Mouse (Mus musculus) myocyte (in vitro differentiated cells): ENCODE measurements at regions not wholly inside any gene's neighbourhood (a gene's known extent, or its start where the extent isn't known, plus 50 kb on each side); places are given as distances from the start of the nearest gene placed in this dataset.
"Not testable (repeated sequence)": the region's sequence is repeated elsewhere in the genome, so short reads cannot be mapped to it uniquely, and the experiment has no call there.

ENCODE experiments used
- H3K27me3 ChIP-seq: one replicate; pipeline ENCODE4 v1.6.1; 2011; ENCODE audit not compliant: control insufficient read depth, insufficient read depth, insufficient read length
- H3K36me3 ChIP-seq: one replicate; pipeline ENCODE4 v1.6.1; 2011; ENCODE audit not compliant: control insufficient read depth, insufficient read depth
- H3K4me2 ChIP-seq: one replicate; pipeline ENCODE4 v1.6.1; 2011; ENCODE audit warnings: low read depth, control low read depth
- H3K4me3 ChIP-seq: one replicate; pipeline ENCODE4 v1.5.1; 2011; ENCODE audit warnings: mild to moderate bottlenecking, control low read depth, moderate library complexity
- H3K79me2 ChIP-seq: one replicate; pipeline ENCODE4 v1.6.1; 2011; ENCODE audit not compliant: control insufficient read depth, insufficient read depth
- H3ac ChIP-seq: one replicate; pipeline ENCODE4 v1.6.1; 2011; ENCODE audit not compliant: control insufficient read depth, insufficient read length
- CEBPB ChIP-seq: IDR thresholded peaks from 2 replicates; pipeline ENCODE4 v1.6.1; 2011; ENCODE audit warnings: mild to moderate bottlenecking, moderate library complexity; ENCODE audit not compliant: poor library complexity, insufficient read depth, severe bottlenecking
- E2F4 ChIP-seq: IDR thresholded peaks from one replicate; pipeline ENCODE4 v1.6.1; 2011; ENCODE audit warnings: mild to moderate bottlenecking, control low read depth, moderate library complexity; ENCODE audit not compliant: insufficient read depth
- MAX ChIP-seq: IDR thresholded peaks from one replicate; pipeline ENCODE4 v1.6.1; 2011; ENCODE audit warnings: low read depth, mild to moderate bottlenecking, control low read depth
- MYOD1 ChIP-seq, 3 experiments: IDR thresholded peaks; one replicate each; pipeline ENCODE4 v1.6.1; 2011; ENCODE audit warnings: control low read depth in 2 of 3, low read depth in 2 of 3, mild to moderate bottlenecking in 2 of 3, moderate library complexity in 1 of 3; ENCODE audit not compliant: insufficient read length in 2 of 3, control insufficient read depth in 1 of 3
- MYOG ChIP-seq, 3 experiments: IDR thresholded peaks; one replicate each; pipeline ENCODE4 v1.6.1; 2011; ENCODE audit warnings: control low read depth in 2 of 3, low read depth in 2 of 3, mild to moderate bottlenecking in 2 of 3; ENCODE audit not compliant: insufficient read length in 2 of 3, control insufficient read depth in 1 of 3, insufficient read depth in 1 of 3
- POLR2A ChIP-seq: IDR thresholded peaks from one replicate; pipeline ENCODE4 v1.6.1; 2011; ENCODE audit warnings: low read depth, mild to moderate bottlenecking, control low read depth, moderate library complexity; ENCODE audit not compliant: insufficient read length
- POLR2AphosphoS2 ChIP-seq: IDR thresholded peaks from one replicate; pipeline ENCODE4 v1.6.1; 2011; ENCODE audit warnings: low read depth, control low read depth; ENCODE audit not compliant: insufficient read length
- REST ChIP-seq: IDR thresholded peaks from one replicate; pipeline ENCODE4 v1.6.1; 2011; ENCODE audit warnings: mild to moderate bottlenecking, control low read depth, moderate library complexity; ENCODE audit not compliant: insufficient read depth, insufficient read length
- SRF ChIP-seq: IDR thresholded peaks from one replicate; pipeline ENCODE4 v1.6.1; 2011; ENCODE audit warnings: low read depth; ENCODE audit not compliant: control insufficient read depth, insufficient read length
- TCF12 ChIP-seq: IDR thresholded peaks from one replicate; pipeline ENCODE4 v1.6.1; 2011; ENCODE audit warnings: mild to moderate bottlenecking, control low read depth; ENCODE audit not compliant: poor library complexity, insufficient read depth, severe bottlenecking
- TCF3 ChIP-seq: IDR thresholded peaks from one replicate; pipeline ENCODE4 v1.6.1; 2011; ENCODE audit warnings: low read depth, control low read depth; ENCODE audit not compliant: insufficient read length
- USF1 ChIP-seq: IDR thresholded peaks from one replicate; pipeline ENCODE4 v1.6.1; 2011; ENCODE audit warnings: low read depth, mild to moderate bottlenecking, control low read depth, moderate library complexity

DNA sequence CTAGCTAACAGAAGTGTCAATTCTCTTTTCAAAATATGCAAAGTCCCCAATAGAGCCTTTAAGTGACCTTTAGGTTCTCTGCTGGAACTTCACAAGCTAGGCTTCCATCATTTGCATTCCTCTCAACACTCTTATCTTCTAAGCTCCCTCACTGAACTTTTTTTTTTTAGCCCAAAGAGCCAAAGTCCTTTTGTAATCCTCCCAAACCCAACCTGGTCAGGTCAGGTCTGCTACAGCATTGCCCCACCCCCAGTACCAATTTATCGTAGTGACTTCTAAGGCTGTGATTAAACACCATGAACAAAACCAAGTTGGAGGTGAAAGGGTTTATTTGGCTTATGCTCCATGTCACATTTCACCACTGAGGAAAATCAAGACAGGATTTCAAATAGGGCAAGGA is 79.7 kb upstream of the Arhgap42 start:
- no peak overlapping the region for H3K4me3 ChIP-seq
- H3K79me2 ChIP-seq, result no peaks in the 10 kb centered on the region
- no peaks in the 10 kb centered on the region for H3K36me3 ChIP-seq
- no peak overlapping the region for H3K4me2 ChIP-seq
- H3K27me3 ChIP-seq, result no peaks in the 10 kb centered on the region
- TF ChIP-seq TCF12, result no peak
- TF ChIP-seq MAX, result no peak
- no peak for TF ChIP-seq E2F4
- no peak for TF ChIP-seq MYOG (IDR thresholded peaks at IDR 0.05; ENCODE audit: control insufficient read depth in 1 of 3, insufficient read depth in 1 of 3, insufficient read length in 2 of 3, low read depth in 2 of 3)
- TF ChIP-seq MYOD1 (IDR thresholded peaks at IDR 0.05; ENCODE audit: control insufficient read depth in 1 of 3, insufficient read length in 2 of 3, low read depth in 2 of 3), result no peak
- TF ChIP-seq SRF, result no peak
- no peak for TF ChIP-seq POLR2AphosphoS2
- no peak for TF ChIP-seq REST
- TF ChIP-seq POLR2A, result no peak
- no peak for TF ChIP-seq TCF3
- TF ChIP-seq USF1, result no peak
- TF ChIP-seq CEBPB, result no peak
- H3ac ChIP-seq, result no peak overlapping the region

GRCm38 (mm10) chr9:9316021-9316420 is 77.1 kb upstream of the Arhgap42 start:
- Histone ChIP-seq H3K27me3 (no peaks in the 10 kb centered on the region), H3K36me3 (no peaks in the 10 kb centered on the region), H3K79me2 (no peaks in the 10 kb centered on the region), H3ac (no peak overlapping the region), H3K4me2 (no peak overlapping the region), H3K4me3 (no peak overlapping the region)
- TF ChIP-seq POLR2A (no peak), USF1 (no peak), MYOD1 (IDR thresholded peaks at IDR 0.05; ENCODE audit: control insufficient read depth in 1 of 3, insufficient read length in 2 of 3, low read depth in 2 of 3) (no peak), MAX (no peak), TCF12 (no peak), REST (no peak), E2F4 (no peak), CEBPB (no peak), POLR2AphosphoS2 (no peak), TCF3 (no peak), SRF (no peak), MYOG (IDR thresholded peaks at IDR 0.05; ENCODE audit: control insufficient read depth in 1 of 3, insufficient read depth in 1 of 3, insufficient read length in 2 of 3, low read depth in 2 of 3) (no peak)

GRCm38 (mm10) chr9:9312274-9312673 is 73.4 kb upstream of the Arhgap42 start:
- no peaks in the 10 kb centered on the region for H3K79me2 ChIP-seq
- no peak overlapping the region for H3K4me2 ChIP-seq
- TF ChIP-seq MYOG (IDR thresholded peaks at IDR 0.05; ENCODE audit: control insufficient read depth in 1 of 3, insufficient read depth in 1 of 3, insufficient read length in 2 of 3, low read depth in 2 of 3) (no peak), MYOD1 (IDR thresholded peaks at IDR 0.05; ENCODE audit: control insufficient read depth in 1 of 3, insufficient read length in 2 of 3, low read depth in 2 of 3) (no peak), E2F4 (no peak), MAX (no peak), TCF12 (no peak), TCF3 (no peak), CEBPB (no peak), SRF (no peak), POLR2A (no peak), USF1 (no peak)
- H3K27me3 ChIP-seq, result no peaks in the 10 kb centered on the region
- H3ac ChIP-seq, result no peak overlapping the region
- H3K4me3 ChIP-seq, result no peak overlapping the region
- H3K36me3 ChIP-seq, result no peaks in the 10 kb centered on the region

GRCm38 (mm10) chr9:9311627-9312265 is 72.8 kb upstream of the Arhgap42 start:
- Histone ChIP-seq H3K4me2 (no peak overlapping the region), H3K4me3 (no peak overlapping the region), H3K27me3 (no peaks in the 10 kb centered on the region), H3K36me3 (no peaks in the 10 kb centered on the region), H3ac (no peak overlapping the region), H3K79me2 (no peaks in the 10 kb centered on the region)
- TF ChIP-seq E2F4 (no peak), SRF (no peak), MYOD1 (IDR thresholded peaks at IDR 0.05; ENCODE audit: control insufficient read depth in 1 of 3, insufficient read length in 2 of 3, low read depth in 2 of 3) (no peak), TCF12 (no peak), MYOG (IDR thresholded peaks at IDR 0.05; ENCODE audit: control insufficient read depth in 1 of 3, insufficient read depth in 1 of 3, insufficient read length in 2 of 3, low read depth in 2 of 3) (no peak), MAX (no peak), USF1 (no peak), REST (no peak), POLR2AphosphoS2 (no peak), TCF3 (no peak), CEBPB (no peak), POLR2A (no peak)

DNA sequence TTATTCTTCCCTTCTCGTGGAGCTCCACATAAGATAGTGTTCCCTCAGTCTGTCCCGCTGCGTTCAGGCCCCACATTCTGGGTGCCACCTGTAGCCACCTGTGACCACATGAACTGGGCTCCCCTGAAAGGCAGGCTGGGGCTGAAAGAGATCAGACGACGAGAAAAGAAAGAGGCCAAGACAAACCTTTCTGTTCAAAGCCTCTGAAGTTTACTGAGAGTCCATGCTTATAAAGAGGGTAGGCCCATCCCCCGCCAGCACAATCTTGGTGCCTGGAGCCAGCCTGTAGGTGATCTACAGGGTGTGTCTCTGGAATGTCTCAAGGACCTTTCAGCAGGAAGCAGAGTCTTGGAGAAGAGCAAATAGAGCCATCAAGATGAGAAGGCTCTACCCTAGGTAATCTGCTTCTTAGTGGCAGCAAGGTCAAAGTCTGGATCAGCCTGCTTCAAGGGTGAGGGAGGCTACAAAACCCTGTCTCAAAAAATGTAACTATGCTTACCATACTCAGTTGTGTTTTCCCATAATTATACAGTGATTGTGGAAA is 72.2 kb upstream of the Arhgap42 start:
- not testable (repeated sequence) for H3K79me2 ChIP-seq, H3K4me2 ChIP-seq, H3K36me3 ChIP-seq, H3K4me3 ChIP-seq, H3K27me3 ChIP-seq, H3ac ChIP-seq
